Mouse (Mus musculus): ENCODE data around the gene Pcnx.

- TF ChIP-seq CTCF (conservative IDR thresholded peaks at IDR 0.05; ENCODE audit: insufficient read depth, insufficient read length, low read depth, low read length), result peak; percentile 27
- no peak for TF ChIP-seq POLR2A (IDR thresholded peaks at IDR 0.05; ENCODE audit: low read depth, low read length)
Measured at GRCm38 (mm10) chr12:81977346-81977745, 117.5 kb downstream of the Pcnx start.

Measured in kidney, adult 2 months (tissue).